Mouse (Mus musculus): ENCODE measurements at regions not wholly inside any gene's neighbourhood (a gene's known extent, or its start where the extent isn't known, plus 50 kb on each side); places are given as distances from the start of the nearest gene placed in this dataset.
A peak's percentile ranks its signal among the peaks of the same experiment; 100 is the strongest.

DNA sequence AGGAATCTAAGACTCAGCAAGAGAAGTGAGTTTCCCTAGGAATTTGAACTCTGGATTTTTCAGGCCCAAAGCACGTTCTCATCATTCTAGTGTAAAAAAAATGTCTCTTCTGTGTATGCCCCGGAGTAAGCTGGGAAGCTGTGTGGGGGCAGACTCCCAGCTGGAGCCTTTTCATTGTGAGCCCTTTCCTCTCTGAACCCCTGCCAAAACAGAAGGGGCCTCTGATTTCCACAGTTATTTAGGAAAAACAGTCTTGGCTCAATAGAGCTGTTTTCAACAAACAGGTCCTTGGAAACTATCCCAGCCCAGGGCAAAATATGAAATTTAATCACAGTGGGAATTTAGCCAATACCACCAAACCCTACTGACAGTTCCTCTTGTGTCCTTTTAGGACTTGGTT is 70.2 kb upstream of the Srrm4 start:
- no peak overlapping the region for H3K27ac ChIP-seq (ENCODE audit: low read depth, low read length)
- H3K9me3 ChIP-seq (ENCODE audit: low read length): no peaks in the 10 kb centered on the region
- no peaks in the 10 kb centered on the region for H3K36me3 ChIP-seq (ENCODE audit: insufficient read depth, low read length)
- no peak overlapping the region for H3K9ac ChIP-seq (replicated peaks; ENCODE audit: low read length, poor library complexity, severe bottlenecking)
- no peak overlapping the region for H3K4me3 ChIP-seq (ENCODE audit: low read depth, low read length)
- no peaks in the 10 kb centered on the region for H3K27me3 ChIP-seq (ENCODE audit: insufficient read depth, low read length)
- WGBS: 33% methylated on average over 2 of the region's 2 CpGs
- no peak for TF ChIP-seq CTCF (IDR thresholded peaks at IDR 0.05)
- H3K4me2 ChIP-seq (ENCODE audit: low read depth, low read length, poor library complexity, severe bottlenecking): no peak overlapping the region
- H3K4me1 ChIP-seq (ENCODE audit: insufficient read depth, low read length): peaks cover 6% of the 10 kb centered on the region; the same call in 1 of the 2 replicates
- DNase-seq (ENCODE audit: low spot score) (peak; percentile 68), ATAC-seq (ENCODE audit: low FRiP score) (no peak)

DNA sequence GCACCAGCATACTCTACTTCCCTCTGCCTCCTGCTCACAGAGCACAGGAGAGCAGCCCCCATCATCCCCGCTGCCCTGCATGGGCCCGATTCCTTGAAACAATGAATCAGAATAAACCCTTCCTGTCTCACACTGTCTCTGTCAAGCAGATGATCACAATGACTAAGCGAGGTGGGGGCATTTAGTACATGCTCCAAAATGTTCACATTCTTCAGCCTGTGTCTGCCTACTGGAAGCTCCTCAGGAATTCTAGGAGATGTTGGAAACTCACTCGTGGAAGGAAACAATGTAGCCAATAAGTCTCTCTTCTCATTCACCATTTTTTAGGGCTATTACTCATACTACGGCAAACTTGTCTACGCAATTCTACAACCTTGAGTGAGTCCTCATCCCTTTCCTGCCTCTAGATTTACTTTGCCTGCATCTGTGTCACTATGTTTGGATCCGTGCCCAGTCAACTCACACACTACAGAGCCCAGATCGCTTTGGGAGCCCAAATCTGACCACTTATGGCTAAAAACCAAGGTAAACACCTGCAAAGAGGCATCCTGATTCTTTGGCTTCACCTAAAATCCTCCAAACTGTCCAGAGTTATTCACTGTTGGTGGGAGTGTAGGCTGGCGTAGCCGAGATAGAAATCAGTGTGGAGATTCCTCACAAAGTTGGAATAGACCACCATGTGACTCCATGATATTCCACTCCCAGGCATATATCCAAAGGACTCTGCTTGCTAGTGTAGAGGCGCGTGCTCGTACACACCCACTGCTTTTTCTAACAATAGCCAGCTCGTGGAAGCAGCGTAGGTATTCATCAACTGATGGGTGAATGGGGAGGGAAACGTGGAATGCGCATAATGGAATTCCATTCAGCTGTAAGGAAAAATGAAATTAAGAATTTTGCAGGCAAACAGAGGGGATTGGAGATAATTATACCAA is 63.1 kb upstream of the Srrm4 start:
- no peaks in the 10 kb centered on the region for H3K36me3 ChIP-seq (ENCODE audit: insufficient read depth, low read length)
- ATAC-seq (ENCODE audit: low FRiP score) (no peak), DNase-seq (ENCODE audit: low spot score) (no peak)
- no peaks in the 10 kb centered on the region for H3K9me3 ChIP-seq (ENCODE audit: low read length)
- no peak overlapping the region for H3K4me2 ChIP-seq (ENCODE audit: low read depth, low read length, poor library complexity, severe bottlenecking)
- no peak overlapping the region for H3K9ac ChIP-seq (replicated peaks; ENCODE audit: low read length, poor library complexity, severe bottlenecking)
- WGBS: 84% methylated on average over 17 of the region's 17 CpGs
- H3K27me3 ChIP-seq (ENCODE audit: insufficient read depth, low read length): no peaks in the 10 kb centered on the region
- no peak overlapping the region for H3K27ac ChIP-seq (ENCODE audit: low read depth, low read length)
- H3K4me1 ChIP-seq (ENCODE audit: insufficient read depth, low read length): no peaks in the 10 kb centered on the region
- no peak overlapping the region for H3K4me3 ChIP-seq (ENCODE audit: low read depth, low read length)
- TF ChIP-seq CTCF (IDR thresholded peaks at IDR 0.05): no peak

Measured in midbrain, postnatal 0 days (tissue).